Mouse (Mus musculus) bone marrow, adult 2 months (tissue): ENCODE data around the gene Cdadc1.

ENCODE experiments used
- CTCF ChIP-seq: fragments of 200-500 bp; IDR thresholded peaks from 2 replicates; pipeline ENCODE4 v1.5.1; 2011; ENCODE audit warnings: low read length, control low read depth; ENCODE audit not compliant: control insufficient read depth, insufficient read depth
- POLR2A ChIP-seq: fragments of 200-500 bp; IDR thresholded peaks from 2 replicates; pipeline ENCODE4 v1.6.1; 2011; ENCODE audit warnings: low read depth, mild to moderate bottlenecking, control low read depth, low read length, borderline replicate concordance; ENCODE audit not compliant: control insufficient read depth

DNA sequence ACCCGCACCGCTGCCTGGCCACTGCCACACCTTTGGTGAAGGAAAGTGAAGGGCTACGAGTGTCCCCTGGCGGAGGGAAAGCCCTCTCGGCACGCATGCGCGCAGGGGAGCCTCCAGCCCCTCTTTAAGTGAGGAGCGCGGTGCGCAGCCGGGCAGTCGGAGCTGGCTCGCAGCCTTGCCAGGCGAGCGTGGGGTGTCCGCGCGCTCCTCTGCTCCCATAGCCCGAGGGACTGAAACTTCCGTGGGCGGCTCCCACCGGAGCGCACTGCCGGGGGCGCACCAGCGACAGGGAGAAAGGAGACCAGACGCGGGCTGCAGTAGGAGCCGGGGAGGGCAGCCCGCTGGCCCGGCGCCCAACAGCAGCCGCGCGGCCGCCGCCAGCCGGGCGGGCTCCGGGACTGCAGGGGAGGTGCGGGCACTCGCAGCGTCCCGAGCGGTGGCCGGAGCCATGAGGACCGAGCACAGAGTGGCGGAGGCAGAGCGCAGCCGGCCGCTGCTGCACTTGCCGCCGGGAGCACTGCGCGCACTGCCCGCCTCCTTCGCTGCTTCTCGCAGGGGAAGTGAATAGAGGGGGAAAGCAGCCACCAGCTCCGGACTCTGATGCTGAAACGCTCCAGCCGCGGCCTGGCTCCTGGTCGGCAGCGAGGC lies 27.5 kb upstream of the Cdadc1 start, which contains the start of gene Shisa2:
- TF ChIP-seq CTCF (no peak; the same call in 1 of the 2 replicates), POLR2A (no peak)
